Mouse (Mus musculus) neural tube, embryonic 11.5 days (tissue): ENCODE data around the gene Cd209f. TPM values are rescaled to one million over a fixed set of nuclear protein-coding genes. Genes with fewer than 3 reads are reported as not detected.

ENCODE experiments used
- polyA plus RNA-seq: library from polyadenylated mRNA; unstranded; fragments of >200 nt; fragmentation: Nextera tagmentation; extraction: Ambion mirVana; gene quantifications from 2 replicates; pipeline ENCODE4 v1.2.1, GENCODE M21; 2014

The Cd209f gene
- polyA plus RNA-seq, 1 experiment from 2014 or later = not detected

Other genes starting within 250 kb of the Cd209f start
- not detected in 2 replicates for gene Cd209d, start 227.3 kb downstream of the Cd209f start, polyA plus RNA-seq
- not detected in 2 replicates for gene Cd209b, start 179.0 kb downstream of the Cd209f start, polyA plus RNA-seq
- 0.53 and 0.76 TPM in 2 replicates for gene Cd209c, start 151.1 kb downstream of the Cd209f start, polyA plus RNA-seq
- gene Cd209g, start 28.3 kb upstream of the Cd209f start, polyA plus RNA-seq = not detected in 2 replicates
- gene Evi5l, start 60.7 kb upstream of the Cd209f start, polyA plus RNA-seq = 36.1 and 39.0 TPM in 2 replicates
- 30.6 and 34.6 TPM in 2 replicates for gene Prr36, start 111.6 kb upstream of the Cd209f start, polyA plus RNA-seq
- 0.05 TPM in 1 of 2 replicates, not detected in the other for gene Lrrc8e, start 121.0 kb upstream of the Cd209f start, polyA plus RNA-seq
- 23.0 and 23.4 TPM in 2 replicates for gene Map2k7, start 132.9 kb upstream of the Cd209f start, polyA plus RNA-seq
- gene Gm49320, start 133.0 kb upstream of the Cd209f start, polyA plus RNA-seq = 0.43 and 0.70 TPM in 2 replicates
- 2.1 and 2.3 TPM in 2 replicates for gene Tgfbr3l, start 142.4 kb upstream of the Cd209f start, polyA plus RNA-seq
- gene Snapc2, start 147.2 kb upstream of the Cd209f start, polyA plus RNA-seq = 61.4 and 68.6 TPM in 2 replicates
- 140 TPM in 2 replicates for gene Ctxn1, start 153.4 kb upstream of the Cd209f start, polyA plus RNA-seq
- gene Timm44, start 170.1 kb upstream of the Cd209f start, polyA plus RNA-seq = 63.2 and 75.2 TPM in 2 replicates
- gene Ccl25, start 219.4 kb upstream of the Cd209f start, polyA plus RNA-seq = 15.8 and 17.9 TPM in 2 replicates
- 310 and 311 TPM in 2 replicates for gene Elavl1, start 219.6 kb upstream of the Cd209f start, polyA plus RNA-seq